Mouse (Mus musculus) embryonic facial prominence, embryonic 14.5 days (tissue): Measurements from ENCODE around the gene Rerg. TPM values are rescaled to one million over a fixed set of nuclear protein-coding genes. Genes with fewer than 3 reads are reported as not detected.

Experiments
- ATAC-seq: fragments of 200-750 bp; cut with Nextera tagmentation; 2 replicates; pipeline ENCODE4 v1.8.0; 2017; ENCODE audit warnings: low read depth, moderate number of reproducible peaks, moderate TSS enrichment
- DNase-seq: peaks from one replicate; pipeline ENCODE4 v3.0.0-alpha.2; 2015; ENCODE audit warnings: low spot score
- H3K27ac ChIP-seq: fragments of 300-500 bp; sonication (generic); replicated peaks from 2 replicates; pipeline ENCODE4 v1.5.1; 2014; ENCODE audit warnings: low read depth, mild to moderate bottlenecking, low read length, moderate library complexity
- H3K27me3 ChIP-seq: fragments of 300-500 bp; sonication (generic); replicated peaks from 2 replicates; pipeline ENCODE4 v1.6.1; 2014; ENCODE audit warnings: low read length; ENCODE audit not compliant: control insufficient read depth, insufficient read depth
- H3K36me3 ChIP-seq: fragments of 300-500 bp; sonication (generic); 2 replicates; pipeline ENCODE4 v1.6.1; 2014; ENCODE audit warnings: low read length, mixed read lengths; ENCODE audit not compliant: control insufficient read depth, insufficient read depth
- H3K4me1 ChIP-seq: fragments of 300-500 bp; sonication (generic); 2 replicates; pipeline ENCODE4 v1.6.1; 2014; ENCODE audit warnings: antibody characterized with exemption, low read length; ENCODE audit not compliant: control insufficient read depth, insufficient read depth
- H3K4me2 ChIP-seq: fragments of 300-500 bp; sonication (generic); 2 replicates; pipeline ENCODE4 v1.6.1; 2014; ENCODE audit warnings: low read depth, mild to moderate bottlenecking, low read length, moderate library complexity, mixed read lengths
- H3K4me3 ChIP-seq: fragments of 300-500 bp; sonication (generic); 2 replicates; pipeline ENCODE4 v1.5.1; 2014; ENCODE audit warnings: low read depth, mild to moderate bottlenecking, low read length
- H3K9ac ChIP-seq: fragments of 300-500 bp; sonication (generic); 2 replicates; pipeline ENCODE4 v1.6.1; 2014; ENCODE audit warnings: low read depth, mild to moderate bottlenecking, low read length, moderate library complexity, mixed read lengths
- H3K9me3 ChIP-seq: fragments of 300-500 bp; sonication (generic); 2 replicates; pipeline ENCODE4 v1.6.1; 2016; ENCODE audit warnings: low read length; ENCODE audit not compliant: control insufficient read depth
- WGBS: fragments of 180-500 bp; shearing (Covaris S2); extraction: QIAGEN DNeasy Blood & Tissue Kit; methylation state at CpG from one replicate; pipeline ENCODE4 v1.1.7; 2014; 5-methylcytosine and 5-hydroxymethylcytosine counted together
- polyA plus RNA-seq: library from polyadenylated mRNA; unstranded; fragments of >200 nt; fragmentation: Nextera tagmentation; extraction: Ambion mirVana; gene quantifications from 2 replicates; pipeline ENCODE4 v1.2.1, GENCODE M21; 2014

Rerg gene
- polyA plus RNA-seq, 1 experiment from 2014 or later: 26.0 TPM

DNA sequence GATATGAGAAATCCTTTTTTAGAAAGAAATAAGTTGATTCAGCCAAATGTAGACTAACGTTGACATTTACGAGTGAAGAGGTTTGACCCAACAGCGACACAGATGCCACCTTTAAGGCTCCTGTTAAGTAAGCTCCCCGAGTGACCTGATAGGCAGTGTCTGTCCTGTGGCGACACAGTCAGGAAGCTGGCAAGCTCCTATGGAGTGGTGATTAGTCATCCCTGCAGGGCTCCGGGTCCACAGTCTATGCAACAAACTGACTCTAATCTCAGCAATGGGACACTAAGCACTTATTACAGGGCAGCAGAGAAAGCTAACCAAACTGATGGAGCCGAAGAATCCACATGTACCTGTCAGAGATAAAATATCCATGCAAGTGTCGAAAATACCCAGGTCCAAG lies 98.0 kb downstream of the Rerg start:
- no peak overlapping the region for H3K27ac ChIP-seq
- peaks cover 11% of the 10 kb centered on the region; the same call in 1 of the 2 replicates for H3K4me1 ChIP-seq
- no peak overlapping the region for H3K4me3 ChIP-seq
- no peak overlapping the region for H3K9ac ChIP-seq
- H3K4me2 ChIP-seq: no peak overlapping the region
- WGBS: 58% methylated on average over 8 of the region's 8 CpGs
- DNase-seq (no peak), ATAC-seq (no peak)
- no peaks in the 10 kb centered on the region for H3K36me3 ChIP-seq
- H3K27me3 ChIP-seq: no peaks in the 10 kb centered on the region
- H3K9me3 ChIP-seq: no peaks in the 10 kb centered on the region

DNA sequence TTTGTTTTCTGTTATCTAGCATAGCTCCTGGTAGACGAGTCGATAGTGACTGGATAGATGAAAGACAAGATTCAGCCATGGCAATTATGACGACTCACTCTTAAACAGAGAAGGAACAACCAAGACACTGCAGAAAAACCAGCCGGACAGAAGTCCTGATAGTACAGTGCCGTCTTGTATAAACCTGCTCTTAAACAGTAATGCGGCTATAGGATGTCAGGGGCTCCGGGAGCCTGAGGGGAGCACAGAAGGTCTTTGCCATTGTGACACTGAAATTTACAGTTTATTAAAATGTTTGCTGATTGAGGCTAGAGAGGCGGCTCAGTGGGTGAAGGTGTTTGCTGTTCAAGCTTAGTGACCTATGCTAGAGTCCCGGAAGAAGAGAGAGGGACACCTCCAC lies 98.8 kb downstream of the Rerg start:
- H3K9ac ChIP-seq: no peak overlapping the region
- H3K36me3 ChIP-seq: no peaks in the 10 kb centered on the region
- no peak overlapping the region for H3K27ac ChIP-seq
- no peaks in the 10 kb centered on the region for H3K27me3 ChIP-seq
- no peak overlapping the region for H3K4me2 ChIP-seq
- H3K4me3 ChIP-seq: no peak overlapping the region
- DNase-seq (no peak), ATAC-seq (no peak)
- 80% methylated on average over 9 of the region's 9 CpGs for WGBS
- H3K9me3 ChIP-seq: no peaks in the 10 kb centered on the region
- H3K4me1 ChIP-seq: peaks cover 6% of the 10 kb centered on the region; the same call in 1 of the 2 replicates

GRCm38 (mm10) chr6:137065506-137065905 lies 104.8 kb downstream of the Rerg start:
- no peak overlapping the region for H3K4me2 ChIP-seq
- no peaks in the 10 kb centered on the region for H3K4me1 ChIP-seq
- DNase-seq (no peak), ATAC-seq (no peak)
- H3K27me3 ChIP-seq: no peaks in the 10 kb centered on the region
- WGBS: 83% methylated on average over 7 of the region's 7 CpGs
- H3K27ac ChIP-seq: no peak overlapping the region
- no peak overlapping the region for H3K9ac ChIP-seq
- no peaks in the 10 kb centered on the region for H3K9me3 ChIP-seq
- H3K4me3 ChIP-seq: no peak overlapping the region
- H3K36me3 ChIP-seq: no peaks in the 10 kb centered on the region

- no peak overlapping the region for H3K4me3 ChIP-seq
- ATAC-seq (no peak), DNase-seq (no peak)
- H3K4me2 ChIP-seq: no peak overlapping the region
- H3K27me3 ChIP-seq: no peaks in the 10 kb centered on the region
- H3K27ac ChIP-seq: no peak overlapping the region
- H3K9me3 ChIP-seq: no peaks in the 10 kb centered on the region
- H3K36me3 ChIP-seq: no peaks in the 10 kb centered on the region
- H3K4me1 ChIP-seq: no peaks in the 10 kb centered on the region
- WGBS: 85% methylated on average over 14 of the region's 14 CpGs
- no peak overlapping the region for H3K9ac ChIP-seq
Measured at GRCm38 (mm10) chr6:137064786-137065185, 105.5 kb downstream of the Rerg start.

DNA sequence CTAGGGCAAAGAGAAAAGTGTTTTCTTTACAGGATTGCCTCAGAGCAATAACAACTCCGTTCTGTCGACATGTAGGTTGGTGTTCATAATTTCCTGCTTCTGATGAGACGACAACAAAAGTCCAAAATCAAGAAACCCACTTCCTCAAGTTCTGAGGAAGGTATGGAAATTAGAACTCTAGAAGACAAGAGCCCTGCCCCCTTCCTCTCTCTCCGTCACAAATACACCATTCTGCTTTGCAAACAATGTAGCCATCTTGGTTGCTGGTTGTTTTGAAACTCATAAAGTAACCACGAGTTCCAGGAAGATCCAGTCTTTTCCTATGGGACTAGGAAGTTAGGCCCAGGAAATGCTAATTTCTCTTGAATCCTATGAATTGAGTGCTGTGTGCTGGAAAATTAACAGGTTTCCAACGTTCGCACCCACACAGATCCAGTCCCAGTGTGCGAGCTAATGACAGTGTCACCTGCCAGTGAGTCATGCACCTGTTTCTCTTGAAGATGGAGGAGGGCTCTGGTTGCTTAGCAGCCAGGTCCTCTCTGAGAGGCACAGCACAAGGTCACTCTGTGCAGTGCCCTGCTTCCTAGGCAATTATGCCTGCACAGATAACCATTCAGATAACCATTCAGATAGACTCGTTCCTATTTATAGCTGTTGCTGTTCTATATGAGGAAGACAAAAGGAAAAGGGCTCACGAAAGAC lies 106.9 kb downstream of the Rerg start:
- no peak for DNase-seq
- no peak overlapping the region for H3K27ac ChIP-seq
- no peaks in the 10 kb centered on the region for H3K4me1 ChIP-seq
- H3K9me3 ChIP-seq: no peaks in the 10 kb centered on the region
- H3K9ac ChIP-seq: no peak overlapping the region
- H3K4me3 ChIP-seq: no peak overlapping the region
- H3K27me3 ChIP-seq: no peaks in the 10 kb centered on the region
- WGBS: 74% methylated on average over 10 of the region's 10 CpGs
- H3K36me3 ChIP-seq: no peaks in the 10 kb centered on the region
- ATAC-seq: no peak
- no peak overlapping the region for H3K4me2 ChIP-seq

- no peak for ATAC-seq
- Histone ChIP-seq H3K36me3 (no peaks in the 10 kb centered on the region), H3K27me3 (no peaks in the 10 kb centered on the region), H3K9me3 (no peaks in the 10 kb centered on the region), H3K4me1 (no peaks in the 10 kb centered on the region), H3K27ac (peak overlapping the region; percentile 3), H3K9ac (no peak overlapping the region), H3K4me2 (no peak overlapping the region), H3K4me3 (no peak overlapping the region)
- WGBS: 77% methylated on average over 18 of the region's 18 CpGs
- no peak for DNase-seq
Measured at GRCm38 (mm10) chr6:137061880-137062531, 108.3 kb downstream of the Rerg start.

DNA sequence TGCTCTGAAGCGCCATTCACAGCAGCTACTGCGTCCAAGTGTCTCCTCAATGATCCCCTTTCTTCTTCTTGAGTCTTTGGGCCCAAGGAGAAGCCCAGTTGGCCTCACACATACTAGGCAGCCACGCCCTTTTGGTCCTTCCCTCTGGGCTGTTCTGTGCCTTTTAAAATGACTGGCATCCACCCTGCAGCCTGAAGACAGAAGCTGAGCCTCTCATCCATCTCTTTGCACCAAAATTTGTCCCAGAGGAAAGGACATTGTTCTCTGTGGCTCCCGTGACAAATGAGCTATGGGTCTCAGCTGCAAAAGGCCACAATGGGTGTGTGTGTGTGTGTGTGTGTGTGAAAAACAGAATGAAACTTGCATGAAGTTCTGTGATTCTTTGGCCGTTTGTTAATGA lies 109.7 kb downstream of the Rerg start:
- no peaks in the 10 kb centered on the region for H3K36me3 ChIP-seq
- no peak overlapping the region for H3K27ac ChIP-seq
- H3K9ac ChIP-seq: no peak overlapping the region
- DNase-seq: no peak
- H3K4me1 ChIP-seq: no peaks in the 10 kb centered on the region
- no peak overlapping the region for H3K4me2 ChIP-seq
- WGBS: 63% methylated on average over 5 of the region's 5 CpGs
- H3K9me3 ChIP-seq: no peaks in the 10 kb centered on the region
- no peak for ATAC-seq
- H3K4me3 ChIP-seq: no peak overlapping the region
- H3K27me3 ChIP-seq: no peaks in the 10 kb centered on the region

- DNase-seq (no peak), ATAC-seq (no peak)
- Histone ChIP-seq H3K27me3 (no peaks in the 10 kb centered on the region), H3K9ac (no peak overlapping the region), H3K9me3 (no peaks in the 10 kb centered on the region; the same call in 1 of the 2 replicates), H3K27ac (no peak overlapping the region), H3K4me2 (no peak overlapping the region), H3K36me3 (no peaks in the 10 kb centered on the region), H3K4me3 (no peak overlapping the region), H3K4me1 (no peaks in the 10 kb centered on the region)
- WGBS: 88% methylated on average over 2 of the region's 2 CpGs
Measured at GRCm38 (mm10) chr6:137058257-137058656, 112.0 kb downstream of the Rerg start.

DNA sequence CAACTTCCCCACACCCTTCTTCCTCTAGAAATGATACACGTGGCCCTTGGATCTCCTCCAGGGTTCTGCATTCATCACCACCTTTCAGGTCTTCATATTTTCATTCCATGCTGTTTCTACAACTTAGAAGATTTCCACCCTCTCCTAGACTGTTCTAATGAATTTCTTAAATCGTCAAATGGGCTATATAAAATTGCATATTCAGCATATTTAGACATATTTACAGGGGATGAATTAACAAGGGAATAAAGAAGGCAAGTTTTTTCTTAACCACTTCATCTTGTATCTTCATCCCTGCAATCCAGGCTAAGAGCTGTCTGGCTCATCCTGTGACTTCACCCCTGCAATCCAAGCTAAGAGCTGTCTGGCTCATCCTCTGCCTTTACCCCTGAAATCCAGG lies 116.2 kb downstream of the Rerg start:
- H3K9me3 ChIP-seq: peaks cover 5% of the 10 kb centered on the region; the same call in 1 of the 2 replicates
- no peak overlapping the region for H3K27ac ChIP-seq
- WGBS: 80% methylated on average over 2 of the region's 2 CpGs
- no peak overlapping the region for H3K9ac ChIP-seq
- H3K36me3 ChIP-seq: no peaks in the 10 kb centered on the region
- no peaks in the 10 kb centered on the region for H3K27me3 ChIP-seq
- H3K4me3 ChIP-seq: no peak overlapping the region
- H3K4me1 ChIP-seq: no peaks in the 10 kb centered on the region
- H3K4me2 ChIP-seq: no peak overlapping the region
- DNase-seq (no peak), ATAC-seq (no peak)
